Mouse (Mus musculus) CH12.LX (cell line): Measurements from ENCODE around the gene Prrg2. TPM values are rescaled to one million over a fixed set of nuclear protein-coding genes. Genes with fewer than 3 reads are reported as not detected.
"Not testable (repeated sequence)": the region's sequence is repeated elsewhere in the genome, so short reads cannot be mapped to it uniquely, and the experiment has no call there.

Source experiments
- DNase-seq: peaks from one replicate; pipeline ENCODE4 v3.0.0-alpha.2; 2013; ENCODE audit errors: extremely low read depth
- H3K27ac ChIP-seq: 2 replicates; pipeline ENCODE4 v1.5.1; 2012; ENCODE audit warnings: low read depth, mild to moderate bottlenecking, control low read depth, moderate library complexity; ENCODE audit not compliant: insufficient read depth
- H3K27me3 ChIP-seq: replicated peaks from 2 replicates; pipeline ENCODE3; 2012; ENCODE audit warnings: inconsistent platforms
- H3K36me3 ChIP-seq, 2 experiments: replicated peaks in 1 of 2; 2 replicates each; pipeline versions ENCODE3 to v1.6.1; 2012; ENCODE audit warnings: inconsistent platforms in 1 of 2, low read length in 1 of 2, mild to moderate bottlenecking in 1 of 2, mixed read lengths in 1 of 2, moderate library complexity in 1 of 2; ENCODE audit not compliant: control insufficient read depth in 1 of 2, insufficient read depth in 1 of 2
- H3K4me1 ChIP-seq, 2 experiments: 2 replicates each; pipeline ENCODE4 v1.6.1; 2012; ENCODE audit warnings: inconsistent platforms in 1 of 2, moderate library complexity in 1 of 2; ENCODE audit not compliant: insufficient read depth in 2 of 2, control insufficient read depth in 1 of 2
- H3K4me2 ChIP-seq: 2 replicates; pipeline ENCODE4 v1.6.1; 2012; ENCODE audit warnings: low read depth, mild to moderate bottlenecking, control low read depth; ENCODE audit not compliant: poor library complexity, insufficient read depth, severe bottlenecking
- H3K4me3 ChIP-seq, 3 experiments: fragments of 150-350 bp in 1 of 3; sonication (generic) in 1 of 3; replicated peaks in 1 of 3; 2 replicates each; pipeline versions ENCODE3 to v1.5.1; 2011 to 2012; ENCODE audit warnings: low read depth in 2 of 3, low read length in 2 of 3, mild to moderate bottlenecking in 2 of 3, moderate library complexity in 2 of 3, control low read depth in 1 of 3, improper control_type of control experiment in 1 of 3, inconsistent platforms in 1 of 3, mixed read lengths in 1 of 3; ENCODE audit not compliant: poor library complexity in 1 of 3
- H3K79me2 ChIP-seq: replicated peaks from 2 replicates; pipeline ENCODE4 v1.6.1; 2012; ENCODE audit warnings: mild to moderate bottlenecking, moderate library complexity; ENCODE audit not compliant: control insufficient read depth, poor library complexity, insufficient read depth, severe bottlenecking; ENCODE audit errors: extremely low read depth
- H3K9ac ChIP-seq: 2 replicates; pipeline ENCODE4 v1.6.1; 2012; ENCODE audit warnings: low read depth, mild to moderate bottlenecking, control low read depth, moderate library complexity; ENCODE audit not compliant: insufficient read depth
- H3K9me3 ChIP-seq: replicated peaks from 2 replicates; pipeline ENCODE3; 2012; ENCODE audit warnings: low read length, inconsistent platforms, mixed read lengths
- CHD2 ChIP-seq: IDR thresholded peaks from 2 replicates; pipeline ENCODE4 v1.6.1; 2011; ENCODE audit warnings: low read length, improper control_type of control experiment
- HCFC1 ChIP-seq: IDR thresholded peaks from 2 replicates; pipeline ENCODE4 v1.6.1; 2012; ENCODE audit warnings: low read depth, mild to moderate bottlenecking, inconsistent platforms, low read length, improper control_type of control experiment
- IRF4 ChIP-seq: IDR thresholded peaks from 2 replicates; pipeline ENCODE4 v1.6.1; 2014; ENCODE audit warnings: low read depth, mild to moderate bottlenecking, inconsistent platforms, low read length, improper control_type of control experiment
- JUN ChIP-seq: IDR thresholded peaks from 2 replicates; pipeline ENCODE4 v1.6.1; 2011; ENCODE audit warnings: low read depth, mild to moderate bottlenecking, low read length, improper control_type of control experiment, moderate library complexity; ENCODE audit not compliant: insufficient read depth
- MAFK ChIP-seq: IDR thresholded peaks from 2 replicates; pipeline ENCODE4 v1.6.1; 2011; ENCODE audit warnings: low read length, improper control_type of control experiment; ENCODE audit not compliant: insufficient replicate concordance
- MEF2A ChIP-seq: IDR thresholded peaks from 2 replicates; pipeline ENCODE4 v1.6.1; 2014; ENCODE audit warnings: low read depth, mild to moderate bottlenecking, inconsistent platforms, low read length, improper control_type of control experiment, borderline replicate concordance
- MXI1 ChIP-seq: IDR thresholded peaks from 2 replicates; pipeline ENCODE4 v1.6.1; 2011; ENCODE audit warnings: mild to moderate bottlenecking, low read depth, low read length, improper control_type of control experiment
- PAX5 ChIP-seq: IDR thresholded peaks from 2 replicates; pipeline ENCODE4 v1.6.1; 2012; ENCODE audit warnings: low read length, inconsistent platforms, mixed read lengths
- RAD21 ChIP-seq: IDR thresholded peaks from 2 replicates; pipeline ENCODE4 v1.6.1; 2011; ENCODE audit warnings: low read depth, mild to moderate bottlenecking, low read length, improper control_type of control experiment, moderate library complexity
- TBP ChIP-seq: conservative IDR thresholded peaks from 2 replicates; pipeline ENCODE4 v1.6.1; 2011; ENCODE audit warnings: low read depth, low read length, improper control_type of control experiment
- dilution Hi-C: fragments of 300-500 bp; cut with MboI; formaldehyde crosslinking; loops from 2 replicates; pipeline ENCODE4 v1.14.3; 2020; ENCODE audit warnings: low sequenced_read_pairs; ENCODE audit not compliant: extremely low pct_unique_long_range_greater_than_20kb, extremely low pct_ligation_motif_present
- in situ Hi-C: fragments of 300-500 bp; cut with MboI; formaldehyde crosslinking; loops from 3 replicates; pipeline ENCODE4 v1.14.3; 2019; ENCODE audit warnings: low sequenced_read_pairs, low pct_ligation_motif_present, low pct_unique_long_range_greater_than_20kb, mixed read lengths
- polyA plus RNA-seq: library from polyadenylated mRNA; unstranded; fragments of >175 nt; gene quantifications from 2 replicates; pipeline ENCODE4 v1.2.1, GENCODE M21; 2012; ENCODE audit warnings: low read depth; ENCODE audit not compliant: insufficient read length
- total RNA-seq, 2 experiments: library from RNA; depleted of rRNA; stranded (reverse); fragments of 300-350 nt in 1 of 2; fragments of >200 nt in 1 of 2; gene quantifications; 2 replicates each; pipeline ENCODE4 v1.2.3; 2012 to 2014

Prrg2 gene
- total and polyA plus RNA-seq, 3 experiments = 6.7 to 7.2 (median 7.1) TPM

DNA sequence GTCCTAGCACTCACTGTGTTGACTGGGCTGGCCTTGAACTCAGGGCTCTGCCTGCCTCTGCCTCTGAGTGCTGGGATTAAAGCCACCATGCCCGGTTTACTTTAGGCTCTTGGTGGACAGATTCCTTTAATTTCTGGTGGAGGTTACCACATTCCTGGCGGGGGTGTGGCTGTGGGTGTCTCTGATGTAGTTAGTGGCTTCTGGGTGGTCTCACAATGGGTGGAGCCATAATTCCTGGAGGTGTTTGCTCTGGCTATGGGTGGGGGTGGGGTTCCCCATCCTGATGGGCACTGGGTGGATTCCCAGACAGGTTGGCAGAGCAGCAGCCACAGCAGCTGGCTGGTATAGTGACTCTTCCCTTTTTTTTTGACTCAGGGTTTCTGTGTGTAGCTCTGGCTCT lies 49.5 kb upstream of the Prrg2 start:
- Histone ChIP-seq H3K4me1 (no peaks in the 10 kb centered on the region), H3K36me3 (no peaks in the 10 kb centered on the region), H3K27ac (no peak overlapping the region), H3K4me2 (no peak overlapping the region), H3K79me2 (no peaks in the 10 kb centered on the region), H3K9ac (no peak overlapping the region), H3K9me3 (no peaks in the 10 kb centered on the region), H3K27me3 (no peaks in the 10 kb centered on the region), H3K4me3 (no peak overlapping the region)
- in situ Hi-C loops = no loop called here
- dilution Hi-C loops = no loop called here
- no peak for DNase-seq
- TF ChIP-seq PAX5 = no peak
- no peak for TF ChIP-seq RAD21
- no peak for TF ChIP-seq IRF4
- TF ChIP-seq MXI1 = no peak
- TF ChIP-seq JUN = no peak
- TF ChIP-seq MEF2A = no peak
- TF ChIP-seq TBP = no peak
- no peak for TF ChIP-seq HCFC1

DNA sequence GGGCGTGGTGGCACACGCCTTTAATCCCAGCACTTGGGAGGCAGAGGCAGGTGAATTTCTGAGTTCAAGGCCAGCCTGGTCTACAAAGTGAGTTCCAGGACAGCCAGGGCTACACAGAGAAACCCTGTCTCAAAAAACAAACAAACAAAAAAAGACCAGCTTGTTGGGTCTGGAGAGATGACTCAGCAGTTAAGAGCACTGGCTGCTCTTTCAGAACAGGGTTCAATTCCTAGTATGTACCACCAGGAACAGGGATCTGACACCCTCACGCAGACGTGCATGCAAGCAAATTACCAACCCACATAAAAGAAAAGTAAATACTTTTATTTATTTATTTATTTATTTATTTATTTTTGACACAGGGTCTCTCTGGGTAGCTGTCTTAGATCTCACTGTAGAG lies 47.6 kb upstream of the Prrg2 start:
- H3K9me3 ChIP-seq, H3K4me2 ChIP-seq, H3K79me2 ChIP-seq, H3K4me1 ChIP-seq, dilution Hi-C loops, in situ Hi-C loops, H3K9ac ChIP-seq, H3K4me3 ChIP-seq, H3K27me3 ChIP-seq, H3K36me3 ChIP-seq, H3K27ac ChIP-seq, DNase-seq: not testable (repeated sequence)

DNA sequence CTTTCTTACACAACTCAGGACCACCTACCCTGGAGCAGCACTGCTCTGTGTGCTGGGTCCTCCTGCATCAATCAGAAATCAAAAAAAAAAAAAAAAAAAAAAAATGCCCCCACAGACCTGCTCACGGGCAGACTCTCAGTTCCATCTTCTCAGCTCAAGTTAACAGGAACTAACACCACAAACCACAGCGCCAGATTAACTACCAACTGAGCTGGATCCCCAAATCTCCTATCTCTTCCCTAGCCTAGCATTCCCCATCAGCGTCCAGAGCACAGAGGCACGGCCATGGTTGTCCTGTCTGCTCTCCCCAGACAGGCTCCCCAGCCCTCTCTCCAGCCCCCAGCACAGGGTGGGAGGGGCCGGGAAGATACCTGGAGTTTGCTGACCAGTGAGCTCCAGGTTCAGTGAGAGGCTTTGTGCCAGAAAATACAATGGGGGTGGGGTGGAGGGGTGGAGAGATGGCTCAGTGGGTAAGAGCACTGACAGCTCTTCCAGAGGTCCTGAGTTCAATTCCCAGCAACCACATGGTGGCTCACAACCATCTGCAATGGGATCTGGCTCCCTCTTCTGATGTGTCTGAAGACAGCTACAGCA lies 44.7 kb upstream of the Prrg2 start:
- DNase-seq = no peak
- no peak overlapping the region for H3K9ac ChIP-seq
- no peaks in the 10 kb centered on the region for H3K27me3 ChIP-seq

More for the DNA sequence above, 44.7 kb upstream of the Prrg2 start:
- Histone ChIP-seq H3K9me3 (no peaks in the 10 kb centered on the region), H3K27ac (no peak overlapping the region), H3K4me3 (no peak overlapping the region), H3K4me2 (no peak overlapping the region), H3K4me1 (no peaks in the 10 kb centered on the region; a peak in 1 of 4 replicates), H3K79me2 (no peaks in the 10 kb centered on the region), H3K36me3 (no peaks in the 10 kb centered on the region)
- TF ChIP-seq CHD2 = no peak
- no peak for TF ChIP-seq MXI1
- TF ChIP-seq MAFK = no peak
- in situ Hi-C loops = no loop called here
- dilution Hi-C loops = no loop called here
